Mouse (Mus musculus): ENCODE measurements around the gene Tmem201. TPM values are rescaled to one million over a fixed set of nuclear protein-coding genes. Genes with fewer than 3 reads are reported as not detected.

The Tmem201 gene
- polyA plus RNA-seq, 1 experiment = 19.7 TPM

DNA sequence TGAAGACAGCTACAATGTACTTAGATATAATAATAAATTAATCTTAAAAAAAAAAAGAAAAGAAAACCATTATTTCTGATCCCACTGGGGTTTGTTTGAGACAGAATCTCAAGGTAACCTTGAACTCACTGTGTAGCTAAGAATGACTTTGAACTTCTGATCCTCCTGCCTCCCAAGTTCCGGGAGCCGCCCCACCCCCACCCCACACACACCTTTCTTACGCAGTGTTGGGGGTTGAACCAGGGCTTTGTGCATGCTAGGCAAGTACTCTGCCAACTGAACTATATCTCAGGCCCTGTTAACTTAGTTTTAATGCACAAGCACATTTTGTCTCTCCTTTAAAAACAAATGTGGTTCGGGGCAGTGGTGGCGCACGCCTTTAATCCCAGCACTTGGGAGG, 66.7 kb downstream of the Tmem201 start:
- H3K27me3 ChIP-seq (ENCODE audit: control insufficient read depth, insufficient read depth, low read length) = peaks cover 20% of the 10 kb centered on the region
- peaks cover 10% of the 10 kb centered on the region for H3K4me1 ChIP-seq (ENCODE audit: control insufficient read depth, insufficient read depth, insufficient read length, low read length)
- 96% methylated on average over 6 of the region's 6 CpGs for WGBS
- no peak overlapping the region for H3K27ac ChIP-seq (ENCODE audit: insufficient read depth, low read depth, low read length)
- no peaks in the 10 kb centered on the region for H3K36me3 ChIP-seq (ENCODE audit: control insufficient read depth, insufficient read depth, low read length)
- no peak for TF ChIP-seq POLR2A (IDR thresholded peaks at IDR 0.05; ENCODE audit: low read depth, low read length)
- TF ChIP-seq CTCF (IDR thresholded peaks at IDR 0.05; ENCODE audit: extremely low read depth, insufficient read length, insufficient replicate concordance, low read depth, low read length) = no peak
- no peak overlapping the region for H3K4me3 ChIP-seq (ENCODE audit: low read depth, low read length)

DNA sequence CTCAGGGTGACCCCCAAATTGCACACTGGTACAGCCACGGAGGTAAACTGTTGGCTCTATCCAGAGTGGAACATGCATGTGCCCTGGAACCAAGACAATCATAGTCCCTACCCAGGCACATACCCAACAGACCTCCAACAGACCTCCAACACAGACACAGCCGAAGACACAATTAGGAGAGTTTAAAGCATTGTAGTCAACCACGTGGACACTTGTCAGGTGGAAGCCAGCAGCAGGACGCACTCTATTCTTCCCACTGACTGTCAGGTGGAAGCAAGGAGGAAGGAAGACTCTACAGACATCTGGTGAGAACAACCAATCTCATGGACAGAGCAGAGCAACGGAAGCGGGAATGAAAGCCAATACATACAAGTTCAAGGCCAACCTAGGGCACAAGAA, 72.2 kb downstream of the Tmem201 start:
- peak overlapping the region; percentile 35; the same call in 1 of the 2 replicates for H3K27ac ChIP-seq (ENCODE audit: insufficient read depth, low read depth, low read length)
- no peaks in the 10 kb centered on the region for H3K36me3 ChIP-seq (ENCODE audit: control insufficient read depth, insufficient read depth, low read length)
- WGBS = 81% methylated on average over 6 of the region's 6 CpGs
- no peaks in the 10 kb centered on the region for H3K4me1 ChIP-seq (ENCODE audit: control insufficient read depth, insufficient read depth, insufficient read length, low read length)
- H3K27me3 ChIP-seq (ENCODE audit: control insufficient read depth, insufficient read depth, low read length) = no peaks in the 10 kb centered on the region
- H3K4me3 ChIP-seq (ENCODE audit: low read depth, low read length) = no peak overlapping the region
- no peak for TF ChIP-seq CTCF (IDR thresholded peaks at IDR 0.05; ENCODE audit: extremely low read depth, insufficient read length, insufficient replicate concordance, low read depth, low read length)
- TF ChIP-seq POLR2A (IDR thresholded peaks at IDR 0.05; ENCODE audit: low read depth, low read length) = no peak

Other genes starting within 250 kb of the Tmem201 start
- gene Ctnnbip1, start 219.8 kb downstream of the Tmem201 start, polyA plus RNA-seq (2012; rRNA removed) = 10.8 and 27.2 TPM in 2 replicates
- gene Clstn1, start 151.6 kb downstream of the Tmem201 start, polyA plus RNA-seq (2012; rRNA removed) = 35.6 and 76.4 TPM in 2 replicates
- gene Pik3cd, start 35.5 kb downstream of the Tmem201 start, polyA plus RNA-seq (2012; rRNA removed) = 7.0 and 11.7 TPM in 2 replicates
- gene Slc25a33, start 36.2 kb upstream of the Tmem201 start, polyA plus RNA-seq (2012; rRNA removed) = 4.5 and 5.3 TPM in 2 replicates
- 17.4 and 27.3 TPM in 2 replicates for gene Spsb1, start 217.0 kb upstream of the Tmem201 start, polyA plus RNA-seq (2012; rRNA removed)

All from small intestine, adult 2 months (tissue).